Mouse (Mus musculus): ENCODE measurements around the gene Cog7. TPM values are rescaled to one million over a fixed set of nuclear protein-coding genes. Genes with fewer than 3 reads are reported as not detected.

Gene Cog7
- polyA plus RNA-seq, 1 experiment from 2014 or later: 38.9 TPM

DNA sequence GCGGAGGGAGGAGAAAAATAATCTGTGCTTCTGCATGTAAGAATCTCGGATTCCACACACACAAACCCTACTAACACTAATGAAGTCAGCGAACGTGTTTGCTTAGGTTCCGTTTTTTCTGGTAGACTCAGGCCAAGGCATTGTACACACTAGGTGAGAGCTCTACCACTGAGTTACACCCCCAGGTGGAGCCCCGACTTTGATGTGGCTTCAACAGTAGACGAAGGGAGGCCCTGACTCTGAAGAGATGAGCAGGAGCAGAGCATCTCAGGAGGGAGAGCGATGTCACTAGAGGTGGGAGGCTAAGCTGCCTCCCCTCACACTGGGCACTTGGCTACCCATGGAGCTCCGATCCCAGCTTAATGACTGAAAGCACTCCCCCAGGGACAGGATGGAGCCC, 12.7 kb downstream of the Cog7 start:
- no peak overlapping the region for H3K4me3 ChIP-seq (ENCODE audit: inconsistent target)
- WGBS (ENCODE audit: missing documents): 95% methylated on average over 9 of the region's 9 CpGs
- H3K79me2 ChIP-seq (ENCODE audit: inconsistent target): no peaks in the 10 kb centered on the region
- H3K36me3 ChIP-seq (ENCODE audit: inconsistent target): peaks cover 43% of the 10 kb centered on the region
- no peak overlapping the region for H3K27ac ChIP-seq

DNA sequence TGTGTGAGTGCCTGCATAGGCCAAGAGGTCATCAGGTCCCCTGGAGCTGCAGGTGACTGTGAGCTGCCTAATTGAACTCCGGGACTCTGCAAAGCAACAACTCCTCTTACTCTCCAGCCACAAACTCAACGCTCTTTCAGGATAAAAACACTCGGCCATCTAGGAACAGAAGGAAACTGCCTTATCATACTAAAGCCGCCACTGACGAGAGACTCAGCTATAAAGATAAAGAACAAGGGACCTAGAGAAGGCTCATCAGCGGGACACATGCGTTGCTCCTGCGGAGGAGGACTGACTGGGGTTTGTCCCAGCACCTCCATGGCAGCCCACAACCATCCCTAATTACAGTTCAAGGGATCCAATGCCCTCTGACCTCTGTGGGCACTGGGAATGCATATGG, 13.3 kb downstream of the Cog7 start:
- H3K79me2 ChIP-seq (ENCODE audit: inconsistent target): no peaks in the 10 kb centered on the region
- H3K4me3 ChIP-seq (ENCODE audit: inconsistent target): no peak overlapping the region
- H3K36me3 ChIP-seq (ENCODE audit: inconsistent target): peaks cover 44% of the 10 kb centered on the region
- no peak overlapping the region for H3K27ac ChIP-seq
- 98% methylated on average over 8 of the region's 8 CpGs for WGBS (ENCODE audit: missing documents)

DNA sequence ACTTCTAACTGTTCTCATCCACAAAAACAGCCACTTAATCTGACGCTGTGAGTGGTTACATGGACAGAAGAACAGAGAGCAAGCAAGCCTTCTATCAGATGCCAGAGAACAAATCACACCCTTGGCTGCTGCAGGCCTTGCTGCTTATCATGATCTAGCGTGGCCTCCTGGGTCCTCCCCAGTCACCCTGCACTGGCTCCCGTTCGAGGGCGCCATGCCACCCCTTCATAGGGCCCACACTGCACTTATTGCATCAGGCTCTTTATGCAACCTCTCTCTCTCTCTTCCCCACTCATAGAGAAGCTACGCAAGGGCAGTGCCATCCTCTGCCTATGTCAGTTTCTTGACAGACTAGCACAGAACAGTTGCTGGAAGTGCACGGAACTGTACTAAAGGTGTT, 15.3 kb downstream of the Cog7 start:
- H3K27ac ChIP-seq: no peak overlapping the region
- H3K4me3 ChIP-seq (ENCODE audit: inconsistent target): no peak overlapping the region
- peaks cover 60% of the 10 kb centered on the region for H3K36me3 ChIP-seq (ENCODE audit: inconsistent target)
- no peaks in the 10 kb centered on the region for H3K79me2 ChIP-seq (ENCODE audit: inconsistent target)
- WGBS (ENCODE audit: missing documents): 70% methylated on average over 7 of the region's 7 CpGs

DNA sequence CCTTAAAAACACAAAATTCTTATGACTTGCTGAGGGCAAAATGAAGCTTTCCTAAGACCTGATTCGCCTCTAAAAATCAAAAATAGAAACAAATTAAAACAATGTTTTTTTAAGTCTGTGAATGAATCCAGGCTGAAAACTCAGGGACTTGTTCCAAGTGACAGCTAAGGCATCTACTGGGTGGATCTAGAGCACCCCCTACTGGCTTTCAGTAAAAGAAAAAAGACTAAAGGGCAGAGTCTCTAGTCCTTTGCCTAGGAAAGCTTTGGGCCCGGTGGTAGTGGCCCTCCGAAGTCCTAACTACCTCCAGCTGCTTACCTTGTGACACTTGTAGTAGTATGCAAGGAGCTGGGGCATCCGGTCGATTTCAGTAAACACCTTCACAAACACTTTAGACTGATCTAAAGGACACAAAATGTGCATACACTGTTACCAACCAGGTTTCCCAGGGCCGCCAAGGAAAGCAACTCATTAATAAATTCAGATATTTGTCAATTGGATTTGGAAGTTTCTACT, 17.6 kb downstream of the Cog7 start:
- WGBS (ENCODE audit: missing documents): 88% methylated on average over 6 of the region's 6 CpGs
- Histone ChIP-seq H3K4me3 (ENCODE audit: inconsistent target) (no peak overlapping the region), H3K79me2 (ENCODE audit: inconsistent target) (no peaks in the 10 kb centered on the region), H3K36me3 (ENCODE audit: inconsistent target) (peaks cover 44% of the 10 kb centered on the region), H3K27ac (no peak overlapping the region)

DNA sequence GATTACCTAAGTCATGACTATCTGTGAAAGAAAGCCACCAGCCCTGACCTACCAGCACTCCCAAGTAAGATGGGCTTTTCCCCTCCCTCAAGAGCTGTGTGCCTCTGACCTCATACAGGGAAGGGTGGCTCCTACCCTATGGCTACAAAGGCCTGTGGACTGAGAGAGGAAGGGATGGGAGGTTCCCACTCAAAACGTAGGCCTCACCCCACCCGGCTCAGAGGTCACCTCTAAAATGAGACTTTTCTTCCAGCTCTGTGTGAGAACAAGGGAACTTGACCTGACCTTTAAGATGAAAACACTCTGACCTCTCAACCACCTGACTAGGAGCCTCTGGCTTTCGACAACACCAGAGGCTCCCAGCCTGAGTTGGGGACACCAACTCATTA, 18.9 kb downstream of the Cog7 start:
- Histone ChIP-seq H3K36me3 (ENCODE audit: inconsistent target) (peaks cover 41% of the 10 kb centered on the region), H3K79me2 (ENCODE audit: inconsistent target) (no peaks in the 10 kb centered on the region), H3K4me3 (ENCODE audit: inconsistent target) (no peak overlapping the region), H3K27ac (no peak overlapping the region)
- WGBS (ENCODE audit: missing documents): 89% methylated on average over 3 of the region's 3 CpGs

DNA sequence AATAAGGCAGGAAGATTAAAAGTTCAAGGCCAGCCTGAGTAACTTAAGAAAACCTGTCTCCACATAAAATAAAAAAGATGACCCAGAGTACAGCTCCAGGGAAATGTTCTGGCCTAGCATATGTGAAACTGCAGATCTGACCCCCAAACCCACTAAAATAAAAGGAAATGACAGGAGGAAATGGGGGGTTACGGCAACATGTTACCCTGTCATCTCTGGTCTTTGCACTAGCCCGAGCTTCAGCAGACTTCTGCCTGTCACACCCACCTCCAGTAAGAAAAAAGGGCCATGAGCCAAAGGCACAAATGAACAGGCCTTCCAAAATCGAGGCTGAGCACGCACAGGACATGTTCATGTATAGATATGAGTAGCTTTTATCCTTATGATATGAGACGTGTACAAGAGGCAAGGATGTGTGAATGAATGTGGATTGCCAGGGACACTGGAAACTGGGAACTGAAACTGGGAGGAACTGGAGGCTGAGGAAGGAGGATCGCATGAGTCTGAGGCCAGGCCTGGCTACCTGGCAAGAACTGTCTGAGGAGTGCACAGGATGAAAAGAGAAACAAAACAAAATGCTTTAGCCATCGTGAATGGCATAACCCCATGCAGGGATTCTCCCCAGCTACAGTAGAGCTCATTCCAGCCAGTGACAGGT, 19.5 kb downstream of the Cog7 start:
- Histone ChIP-seq H3K4me3 (ENCODE audit: inconsistent target) (no peak overlapping the region), H3K79me2 (ENCODE audit: inconsistent target) (no peaks in the 10 kb centered on the region), H3K27ac (no peak overlapping the region), H3K36me3 (ENCODE audit: inconsistent target) (peaks cover 42% of the 10 kb centered on the region)
- WGBS (ENCODE audit: missing documents): 39% methylated on average over 7 of the region's 7 CpGs

DNA sequence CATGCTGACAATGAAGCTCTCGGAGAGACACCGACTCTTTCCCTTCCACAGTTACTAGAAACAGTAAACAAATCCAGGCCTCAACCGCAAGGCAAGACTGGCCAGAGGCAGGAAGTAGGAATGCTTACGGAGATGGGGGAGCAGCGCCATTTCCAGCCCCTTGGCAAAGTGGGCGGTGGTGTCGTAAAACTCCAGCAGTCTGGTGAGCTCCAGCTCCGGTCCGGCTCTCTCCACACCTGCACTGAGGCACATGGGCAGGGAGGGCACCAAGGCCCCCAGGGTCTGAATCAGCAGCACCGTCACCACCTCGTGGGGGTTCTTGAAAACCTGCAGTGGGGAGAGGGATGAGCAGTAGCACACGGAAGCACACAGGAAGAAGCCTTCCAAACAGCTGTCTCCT, 25.7 kb downstream of the Cog7 start:
- H3K4me3 ChIP-seq (ENCODE audit: inconsistent target): no peak overlapping the region
- peaks cover 42% of the 10 kb centered on the region for H3K36me3 ChIP-seq (ENCODE audit: inconsistent target)
- WGBS (ENCODE audit: missing documents): 90% methylated on average over 12 of the region's 12 CpGs

DNA sequence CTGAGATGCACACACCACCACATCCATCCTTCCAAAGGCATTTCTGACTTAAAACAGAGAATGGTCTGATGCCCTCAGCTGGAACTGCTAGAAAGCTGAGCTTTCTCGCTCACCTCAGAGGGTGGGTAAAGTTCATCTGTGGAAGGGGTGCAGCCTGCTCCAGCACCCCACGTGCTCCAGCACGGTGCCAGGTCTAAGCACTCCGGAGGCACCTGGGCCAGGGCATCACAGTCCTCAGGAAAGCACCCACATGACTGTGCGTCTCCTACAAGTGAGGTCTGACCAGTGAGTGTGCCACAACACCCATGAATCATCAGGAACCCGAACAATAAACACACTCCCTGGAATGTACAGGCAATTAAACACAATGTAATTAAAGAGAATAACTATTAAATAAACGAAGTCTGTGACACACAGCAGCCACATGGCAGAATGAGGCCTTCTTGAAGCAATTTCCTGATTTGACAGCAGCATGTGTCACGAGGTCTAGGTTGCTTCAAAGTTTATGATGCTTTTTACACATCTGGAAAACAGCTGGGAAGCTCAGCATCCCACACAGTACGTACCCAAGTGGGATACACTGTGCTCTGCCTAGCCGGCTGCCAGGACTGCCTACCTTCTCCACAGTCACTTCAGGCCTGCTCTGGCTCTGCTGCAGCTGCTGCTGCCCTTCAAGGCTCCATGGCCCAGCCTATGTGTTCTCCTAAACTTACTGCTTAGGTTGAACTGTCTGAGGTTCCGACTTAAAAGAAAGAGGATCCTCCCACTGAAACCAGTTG, 26.4 kb downstream of the Cog7 start:
- no peak overlapping the region for H3K4me3 ChIP-seq (ENCODE audit: inconsistent target)
- WGBS (ENCODE audit: missing documents): 96% methylated on average over 11 of the region's 11 CpGs
- peaks cover 47% of the 10 kb centered on the region for H3K36me3 ChIP-seq (ENCODE audit: inconsistent target)
- H3K27ac ChIP-seq: no peak overlapping the region
- no peaks in the 10 kb centered on the region for H3K79me2 ChIP-seq (ENCODE audit: inconsistent target)

More for the DNA sequence above, 25.7 kb downstream of the Cog7 start:
- Histone ChIP-seq H3K27ac (no peak overlapping the region), H3K79me2 (ENCODE audit: inconsistent target) (no peaks in the 10 kb centered on the region)

DNA sequence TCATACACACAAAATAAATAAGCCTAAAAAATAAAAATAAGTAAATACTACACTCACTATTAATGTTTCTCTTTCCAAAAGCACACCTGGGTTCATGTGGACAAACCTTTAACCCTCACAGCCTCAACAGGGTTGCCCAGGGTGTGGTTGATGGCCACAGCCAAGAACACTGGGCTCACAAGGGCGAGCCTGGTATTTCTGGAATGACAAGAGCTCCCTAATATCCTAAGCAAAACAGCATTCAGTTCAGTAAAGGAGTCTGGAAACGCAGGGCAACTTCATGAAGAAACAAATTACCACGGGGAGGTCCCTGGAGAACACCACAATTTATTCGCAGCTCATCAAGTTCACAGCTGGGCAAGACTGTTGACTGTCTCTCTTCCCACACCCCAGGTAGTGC, 34.0 kb downstream of the Cog7 start:
- peaks cover 56% of the 10 kb centered on the region for H3K36me3 ChIP-seq (ENCODE audit: inconsistent target)
- WGBS (ENCODE audit: missing documents): 91% methylated on average over 4 of the region's 4 CpGs
- no peak overlapping the region for H3K4me3 ChIP-seq (ENCODE audit: inconsistent target)
- H3K27ac ChIP-seq: no peak overlapping the region
- H3K79me2 ChIP-seq (ENCODE audit: inconsistent target): no peaks in the 10 kb centered on the region

DNA sequence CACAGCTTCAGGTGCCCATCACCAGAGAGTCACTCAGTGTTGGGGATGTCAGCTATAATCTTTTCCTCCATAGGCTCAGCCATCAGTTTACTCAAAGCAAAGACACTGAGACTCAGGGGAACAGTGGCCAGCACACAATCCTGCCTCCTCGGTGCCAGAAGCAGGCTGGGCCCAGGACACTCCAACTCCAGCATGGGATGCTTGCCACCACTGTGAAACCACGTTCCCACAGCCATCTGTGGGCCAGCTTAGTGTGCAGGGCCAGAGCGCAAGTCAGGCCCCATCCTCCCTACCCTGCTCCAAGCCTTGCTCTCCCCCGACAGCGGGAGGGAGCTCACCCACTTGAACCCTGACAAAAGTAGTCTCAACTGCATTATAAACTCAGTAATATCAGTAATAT, 35.3 kb downstream of the Cog7 start:
- WGBS (ENCODE audit: missing documents): 87% methylated on average over 5 of the region's 5 CpGs
- Histone ChIP-seq H3K79me2 (ENCODE audit: inconsistent target) (no peaks in the 10 kb centered on the region), H3K36me3 (ENCODE audit: inconsistent target) (peaks cover 58% of the 10 kb centered on the region), H3K27ac (no peak overlapping the region), H3K4me3 (ENCODE audit: inconsistent target) (no peak overlapping the region)

DNA sequence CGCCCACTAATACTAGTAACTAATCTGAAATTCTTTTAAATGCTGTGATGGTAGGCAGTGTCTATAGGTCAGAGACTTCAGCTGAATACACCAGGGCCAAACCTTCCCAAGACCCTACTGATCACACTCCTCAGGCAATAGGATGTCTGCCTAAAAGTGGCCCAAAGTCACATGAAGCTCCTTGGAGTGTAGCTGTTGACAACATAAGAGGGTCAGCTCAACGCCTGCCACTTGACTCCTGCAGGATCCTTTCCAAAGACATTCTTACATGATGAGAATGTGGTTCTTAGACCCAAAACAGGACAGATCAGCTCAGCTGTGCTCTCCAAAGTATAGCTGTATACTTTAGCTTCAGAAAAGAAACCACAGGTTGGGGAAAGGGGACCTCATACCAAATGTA, 39.1 kb downstream of the Cog7 start:
- no peaks in the 10 kb centered on the region for H3K79me2 ChIP-seq (ENCODE audit: inconsistent target)
- 100% methylated on average over 2 of the region's 2 CpGs for WGBS (ENCODE audit: missing documents)
- H3K27ac ChIP-seq: no peak overlapping the region
- peaks cover 35% of the 10 kb centered on the region for H3K36me3 ChIP-seq (ENCODE audit: inconsistent target)
- H3K4me3 ChIP-seq (ENCODE audit: inconsistent target): no peak overlapping the region

DNA sequence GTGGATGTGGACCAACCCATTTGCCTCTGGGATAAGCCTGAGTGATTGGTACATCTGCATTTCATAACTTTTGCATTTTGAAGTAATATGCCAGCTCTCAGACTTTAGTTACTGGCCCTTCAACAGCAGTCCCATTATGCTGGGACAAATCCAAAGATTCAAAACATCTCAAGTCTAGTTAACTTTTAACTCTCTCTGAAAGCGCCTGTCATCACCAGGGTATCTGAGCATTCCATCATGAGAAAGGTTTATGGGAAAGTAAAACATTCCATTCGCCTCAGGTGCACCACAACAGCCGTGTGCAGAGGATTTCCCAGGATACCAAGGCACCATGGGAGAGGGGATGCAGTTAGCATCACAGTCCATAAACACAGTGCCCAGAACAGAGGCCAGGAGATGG, 39.9 kb downstream of the Cog7 start:
- Histone ChIP-seq H3K79me2 (ENCODE audit: inconsistent target) (no peaks in the 10 kb centered on the region), H3K4me3 (ENCODE audit: inconsistent target) (no peak overlapping the region), H3K27ac (no peak overlapping the region), H3K36me3 (ENCODE audit: inconsistent target) (peaks cover 40% of the 10 kb centered on the region)
- WGBS (ENCODE audit: missing documents): 97% methylated on average over 3 of the region's 3 CpGs

DNA sequence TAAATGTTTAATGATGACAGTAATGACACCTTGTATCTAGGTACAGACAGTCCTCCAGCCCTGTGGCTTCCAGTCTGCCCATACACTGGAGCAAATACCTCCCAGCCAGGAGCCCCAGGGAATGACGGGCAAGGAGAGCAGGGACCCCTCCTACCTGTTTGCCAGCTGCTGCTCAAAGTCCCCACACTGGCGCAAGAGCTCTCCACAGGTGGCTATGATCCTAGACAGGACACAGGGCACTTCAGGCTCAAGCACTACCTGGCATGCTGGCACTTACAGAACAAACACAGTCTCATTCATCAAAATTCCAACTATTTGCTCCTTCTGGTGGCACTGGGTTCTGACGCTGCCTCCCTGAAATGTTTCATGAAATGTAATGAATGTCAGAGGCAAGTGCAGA, 40.5 kb downstream of the Cog7 start:
- 100% methylated on average over 3 of the region's 3 CpGs for WGBS (ENCODE audit: missing documents)
- Histone ChIP-seq H3K79me2 (ENCODE audit: inconsistent target) (no peaks in the 10 kb centered on the region), H3K4me3 (ENCODE audit: inconsistent target) (no peak overlapping the region), H3K27ac (no peak overlapping the region), H3K36me3 (ENCODE audit: inconsistent target) (peaks cover 46% of the 10 kb centered on the region)

DNA sequence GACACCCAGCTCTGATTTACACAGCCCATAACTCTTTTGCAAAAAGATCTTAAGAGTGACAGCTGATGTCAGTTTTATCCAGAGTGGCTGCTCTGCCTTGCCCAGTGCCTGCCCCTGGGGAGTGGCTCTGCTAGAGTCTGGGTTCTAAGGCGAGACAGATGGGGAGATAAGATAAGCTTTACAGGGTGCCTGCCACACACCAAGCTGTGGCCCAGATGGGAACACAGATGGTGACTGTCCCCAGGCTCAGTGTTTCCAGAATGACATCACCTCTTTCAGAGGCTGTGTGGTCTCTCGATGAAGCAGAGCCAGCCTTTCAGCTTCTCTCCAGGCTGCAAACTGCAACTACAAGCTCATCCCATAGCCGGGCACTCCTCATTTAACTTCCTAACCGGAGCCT, 41.8 kb downstream of the Cog7 start:
- H3K36me3 ChIP-seq (ENCODE audit: inconsistent target): peaks cover 59% of the 10 kb centered on the region

DNA sequence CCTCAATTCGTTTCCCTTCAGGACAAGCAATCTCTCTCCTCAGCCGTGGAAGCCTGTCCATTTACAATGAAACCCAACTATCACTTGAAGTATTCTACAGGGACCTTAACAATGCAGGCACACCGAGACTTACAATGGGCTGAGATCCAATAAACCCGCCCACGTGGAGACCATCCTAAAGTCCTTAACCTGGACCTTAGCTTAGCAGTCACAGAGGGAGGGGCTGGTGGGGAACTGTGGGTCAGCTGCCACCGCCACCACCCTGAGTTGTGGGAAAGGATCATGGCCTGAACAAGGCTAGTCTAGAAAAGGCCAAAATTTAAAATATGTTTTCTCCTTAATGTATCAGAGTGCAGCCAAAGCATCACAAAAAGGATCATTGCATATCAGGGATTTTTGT, 42.3 kb downstream of the Cog7 start:
- 84% methylated on average over 6 of the region's 6 CpGs for WGBS (ENCODE audit: missing documents)
- Histone ChIP-seq H3K27ac (no peak overlapping the region), H3K4me3 (ENCODE audit: inconsistent target) (no peak overlapping the region), H3K36me3 (ENCODE audit: inconsistent target) (peaks cover 60% of the 10 kb centered on the region), H3K79me2 (ENCODE audit: inconsistent target) (no peaks in the 10 kb centered on the region)

More for the DNA sequence above, 41.8 kb downstream of the Cog7 start:
- Histone ChIP-seq H3K79me2 (ENCODE audit: inconsistent target) (no peaks in the 10 kb centered on the region), H3K27ac (no peak overlapping the region), H3K4me3 (ENCODE audit: inconsistent target) (no peak overlapping the region)
- 75% methylated on average over 4 of the region's 4 CpGs for WGBS (ENCODE audit: missing documents)

Data from macrophage (primary cell).